Mouse (Mus musculus): Measurements from ENCODE around the gene D8Ertd738e. TPM values are rescaled to one million over a fixed set of nuclear protein-coding genes. Genes with fewer than 3 reads are reported as not detected.
A peak's percentile ranks its signal among the peaks of the same experiment; 100 is the strongest.

The D8Ertd738e gene
- polyA plus RNA-seq, 1 experiment from 2014 or later, result 386 TPM

DNA sequence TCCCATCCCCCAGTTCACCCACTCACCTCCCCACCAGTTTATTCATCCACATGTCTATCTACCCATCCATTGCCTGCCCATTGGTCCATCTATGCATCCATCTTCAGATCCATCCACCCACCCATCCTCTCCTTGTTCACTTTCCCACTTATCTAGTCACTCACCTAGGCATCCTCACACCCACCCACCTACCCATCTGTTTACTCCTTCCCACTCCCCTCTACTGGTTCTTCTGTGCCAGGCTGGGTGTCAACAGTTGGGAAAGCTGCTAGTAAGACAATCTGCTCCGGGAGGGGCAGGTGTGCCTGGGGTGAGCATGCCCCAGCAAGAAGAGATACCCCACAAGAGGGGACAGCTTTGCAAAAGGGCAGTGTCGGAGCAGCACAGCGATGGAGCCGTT lies 11.6 kb upstream of the D8Ertd738e start:
- no peak overlapping the region for H3K4me3 ChIP-seq
- DNase-seq (ENCODE audit: extremely low spot score, low spot score), result no peak
- WGBS, result 96% methylated on average over 4 of the region's 4 CpGs
- H3K36me3 ChIP-seq (replicated peaks), result peaks cover 83% of the 10 kb centered on the region
- H3K9me3 ChIP-seq, result no peaks in the 10 kb centered on the region
- H3K27me3 ChIP-seq (ENCODE audit: poor library complexity, severe bottlenecking), result no peaks in the 10 kb centered on the region
- peaks cover 20% of the 10 kb centered on the region for H3K4me1 ChIP-seq
- H3K27ac ChIP-seq, result no peak overlapping the region

DNA sequence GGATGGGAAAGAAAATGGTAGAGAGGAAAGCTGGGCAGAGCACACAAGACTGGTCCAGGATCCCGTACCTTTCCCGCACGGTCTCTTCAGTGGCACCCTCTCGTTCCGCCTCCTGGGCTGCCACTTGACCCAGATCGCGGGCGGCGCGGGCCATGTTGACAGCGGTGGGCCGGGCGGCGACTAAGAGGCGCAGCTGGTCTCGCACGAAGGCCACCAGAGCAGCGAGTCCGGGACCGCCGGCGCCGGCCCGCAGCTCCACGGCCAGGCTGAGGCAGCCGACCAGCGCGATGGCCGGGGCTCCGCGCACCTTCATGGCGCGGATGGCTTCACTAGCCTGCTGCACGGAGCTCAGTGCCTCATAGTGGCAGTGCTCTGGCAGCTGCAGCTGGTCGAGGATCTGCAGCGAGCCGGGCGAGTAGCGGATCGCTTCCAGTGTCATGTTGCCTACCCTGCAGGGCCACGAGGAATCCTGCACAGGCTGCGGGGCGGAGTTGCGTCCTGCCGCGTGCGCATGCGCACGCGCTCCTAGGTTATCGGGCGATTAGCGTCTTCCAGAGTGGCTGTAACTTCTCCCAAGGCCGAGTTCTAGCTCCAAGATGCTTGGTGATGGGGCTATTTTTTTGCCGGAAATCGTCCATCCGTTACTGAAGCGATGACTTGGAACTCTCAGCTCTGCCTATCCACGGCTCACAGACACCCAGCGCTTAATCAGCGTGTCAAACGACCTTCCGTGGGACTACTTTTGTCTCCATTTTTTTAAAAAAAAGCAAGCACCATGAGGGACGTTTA lies 7.5 kb upstream of the D8Ertd738e start, which contains the start of gene Mri1:
Gene Mri1 (minus strand): TSS at position 505 of the 789 bp plus-strand sequence.
- Histone ChIP-seq H3K27ac (peak within 1 kb of the TSS; percentile 93), H3K4me1 (peaks cover 24% of the 10 kb centered on the region), H3K27me3 (ENCODE audit: poor library complexity, severe bottlenecking) (no peaks in the 10 kb centered on the region), H3K36me3 (replicated peaks) (peaks cover 81% of the 10 kb centered on the region), H3K4me3 (peak within 1 kb of the TSS; percentile 87), H3K9me3 (no peaks in the 10 kb centered on the region)
- DNase-seq (ENCODE audit: extremely low spot score, low spot score), result peak; percentile 93
- WGBS, result 1% methylated on average over 64 of the region's 64 CpGs

DNA sequence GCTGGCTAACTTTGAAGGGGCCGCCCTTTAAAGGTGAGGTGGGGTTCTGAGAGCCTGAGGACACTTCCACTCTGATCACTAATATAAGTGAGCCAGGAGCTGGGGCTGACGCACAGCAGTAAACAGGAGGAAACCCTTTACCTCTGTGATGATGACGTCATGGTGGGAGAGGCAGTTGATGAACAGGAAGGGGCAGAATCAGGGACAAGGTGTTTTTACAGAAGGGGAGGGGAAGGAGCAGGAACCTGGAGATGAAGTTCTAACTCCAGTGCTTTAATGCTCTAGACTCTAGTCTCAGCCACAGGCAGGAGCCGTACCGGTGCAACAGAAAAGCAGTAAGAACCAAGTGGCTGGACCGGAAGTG lies 6.9 kb upstream of the D8Ertd738e start:
- H3K9me3 ChIP-seq, result no peaks in the 10 kb centered on the region
- peak overlapping the region; percentile 93 for H3K27ac ChIP-seq
- no peaks in the 10 kb centered on the region for H3K27me3 ChIP-seq (ENCODE audit: poor library complexity, severe bottlenecking)
- WGBS, result 17% methylated on average over 6 of the region's 6 CpGs
- peaks cover 81% of the 10 kb centered on the region for H3K36me3 ChIP-seq (replicated peaks)
- DNase-seq (ENCODE audit: extremely low spot score, low spot score), result no peak
- H3K4me3 ChIP-seq, result peak overlapping the region; percentile 87
- H3K4me1 ChIP-seq, result peaks cover 24% of the 10 kb centered on the region

DNA sequence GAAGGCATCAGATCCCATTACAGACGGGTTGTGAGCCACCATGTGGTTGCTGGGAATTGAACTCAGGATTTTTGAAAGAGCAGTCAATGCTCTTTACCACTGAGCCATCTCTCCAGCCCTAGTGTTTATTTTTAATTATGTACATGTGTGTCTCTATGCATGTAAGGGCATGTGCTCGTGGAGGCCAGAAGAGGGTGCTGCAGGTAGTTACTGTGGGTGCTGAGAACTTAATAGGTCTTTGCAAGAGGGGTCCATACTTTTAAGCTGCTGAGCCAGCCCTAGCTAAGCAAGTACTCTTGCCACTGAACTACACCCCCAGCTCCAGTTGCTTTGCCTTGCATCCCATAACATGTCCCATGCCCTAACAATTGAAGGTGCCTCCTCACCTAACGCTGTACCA lies 6.3 kb upstream of the D8Ertd738e start:
- H3K36me3 ChIP-seq (replicated peaks), result peaks cover 81% of the 10 kb centered on the region
- WGBS, result 89% methylated on average over 3 of the region's 3 CpGs

DNA sequence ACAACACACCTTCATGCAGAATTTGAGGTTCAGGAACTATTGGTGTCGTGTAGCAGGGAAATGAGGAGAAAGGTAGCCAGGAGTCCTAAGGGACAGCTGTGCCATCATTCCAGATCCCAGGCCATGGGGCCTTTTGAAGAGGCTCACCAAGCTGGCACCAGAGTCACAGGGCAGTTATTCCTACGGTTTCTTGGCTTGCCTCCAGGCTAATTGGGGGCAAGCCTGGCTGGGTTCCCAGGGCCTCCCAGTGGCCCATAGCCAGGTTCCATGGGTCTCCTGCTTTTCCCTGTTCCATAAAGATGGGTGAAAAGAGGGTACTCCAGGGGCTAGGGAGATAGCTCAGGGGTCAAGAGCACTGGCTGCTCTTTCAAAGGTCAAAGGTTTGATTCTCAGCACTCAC lies 7.7 kb downstream of the D8Ertd738e start:
- no peak overlapping the region for H3K27ac ChIP-seq
- no peaks in the 10 kb centered on the region for H3K27me3 ChIP-seq (ENCODE audit: poor library complexity, severe bottlenecking)
- H3K9me3 ChIP-seq, result no peaks in the 10 kb centered on the region
- peaks cover 36% of the 10 kb centered on the region for H3K36me3 ChIP-seq (replicated peaks)
- DNase-seq (ENCODE audit: extremely low spot score, low spot score), result no peak
- 86% methylated on average over 2 of the region's 2 CpGs for WGBS
- H3K4me3 ChIP-seq, result no peak overlapping the region; the same call in 1 of the 2 replicates
- peaks cover 9% of the 10 kb centered on the region for H3K4me1 ChIP-seq

More for the DNA sequence above, 6.3 kb upstream of the D8Ertd738e start:
- H3K4me3 ChIP-seq, result peak overlapping the region; percentile 87
- peak overlapping the region; percentile 93 for H3K27ac ChIP-seq
- H3K27me3 ChIP-seq (ENCODE audit: poor library complexity, severe bottlenecking), result no peaks in the 10 kb centered on the region
- H3K9me3 ChIP-seq, result no peaks in the 10 kb centered on the region
- DNase-seq (ENCODE audit: extremely low spot score, low spot score), result no peak
- H3K4me1 ChIP-seq, result peaks cover 24% of the 10 kb centered on the region

DNA sequence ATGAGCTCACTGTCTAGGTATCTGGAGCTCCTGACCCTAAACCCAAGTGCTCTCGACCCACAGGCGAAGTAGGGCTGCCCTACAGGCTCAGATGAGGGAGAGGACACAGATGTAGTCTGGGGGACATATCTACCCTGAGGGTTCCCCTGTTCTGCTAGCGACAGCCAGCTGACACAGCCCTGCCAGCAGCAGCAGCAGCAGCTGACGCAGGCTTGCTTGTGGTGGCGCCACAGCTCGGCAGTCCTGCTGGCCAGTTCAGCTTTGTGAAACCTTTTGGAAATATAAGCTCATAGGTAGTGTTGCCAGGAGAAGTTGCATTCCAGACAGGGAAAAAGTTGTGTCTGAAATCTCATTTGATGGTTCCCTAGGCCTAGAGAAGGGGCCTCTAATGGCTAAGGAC lies 8.4 kb downstream of the D8Ertd738e start:
- Histone ChIP-seq H3K4me1 (peaks cover 13% of the 10 kb centered on the region), H3K27me3 (ENCODE audit: poor library complexity, severe bottlenecking) (no peaks in the 10 kb centered on the region), H3K27ac (no peak overlapping the region), H3K36me3 (replicated peaks) (peaks cover 29% of the 10 kb centered on the region), H3K4me3 (no peak overlapping the region), H3K9me3 (no peaks in the 10 kb centered on the region)
- WGBS, result 71% methylated on average over 6 of the region's 6 CpGs
- no peak for DNase-seq (ENCODE audit: extremely low spot score, low spot score)

DNA sequence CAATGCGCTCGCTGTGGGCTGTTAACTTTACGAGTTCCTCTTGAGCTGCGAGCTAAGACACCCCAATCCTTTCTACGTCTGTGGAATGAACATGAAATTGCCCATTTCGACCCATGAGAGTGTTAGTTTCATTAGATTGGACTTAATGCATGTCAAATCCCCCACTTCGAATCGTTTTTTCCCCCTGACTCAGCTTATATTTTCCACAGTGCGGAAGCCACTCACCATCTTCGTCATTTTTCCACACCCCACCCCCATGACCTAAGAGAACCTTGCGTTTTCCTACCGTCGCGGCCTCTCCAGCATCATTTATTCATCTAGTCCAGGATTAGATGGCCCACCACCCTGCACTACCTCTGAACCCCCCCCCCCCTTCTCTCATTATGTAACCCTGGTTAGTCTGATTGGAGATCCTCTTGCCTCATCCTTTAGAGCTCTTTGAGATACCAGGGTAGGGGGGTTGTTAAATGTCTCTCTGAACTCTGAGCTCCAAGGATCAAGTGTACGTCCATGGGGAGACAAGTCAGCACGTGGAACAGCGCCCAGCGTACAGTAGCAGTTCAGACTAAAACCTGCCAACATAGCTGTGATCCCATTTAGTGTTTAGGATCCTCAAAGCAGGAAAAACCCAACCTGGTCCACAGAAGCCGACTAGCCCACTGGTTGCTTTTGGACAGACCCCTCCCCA lies 11.8 kb downstream of the D8Ertd738e start:
- Histone ChIP-seq H3K4me1 (peaks cover 28% of the 10 kb centered on the region), H3K27me3 (ENCODE audit: poor library complexity, severe bottlenecking) (no peaks in the 10 kb centered on the region), H3K4me3 (peak overlapping the region; percentile 84), H3K9me3 (no peaks in the 10 kb centered on the region), H3K27ac (peak overlapping the region; percentile 90), H3K36me3 (replicated peaks) (peaks cover 22% of the 10 kb centered on the region)
- whole genome bisulfite sequencing, result 24% methylated on average over 19 of the region's 19 CpGs
- no peak for DNase-seq (ENCODE audit: extremely low spot score, low spot score)

DNA sequence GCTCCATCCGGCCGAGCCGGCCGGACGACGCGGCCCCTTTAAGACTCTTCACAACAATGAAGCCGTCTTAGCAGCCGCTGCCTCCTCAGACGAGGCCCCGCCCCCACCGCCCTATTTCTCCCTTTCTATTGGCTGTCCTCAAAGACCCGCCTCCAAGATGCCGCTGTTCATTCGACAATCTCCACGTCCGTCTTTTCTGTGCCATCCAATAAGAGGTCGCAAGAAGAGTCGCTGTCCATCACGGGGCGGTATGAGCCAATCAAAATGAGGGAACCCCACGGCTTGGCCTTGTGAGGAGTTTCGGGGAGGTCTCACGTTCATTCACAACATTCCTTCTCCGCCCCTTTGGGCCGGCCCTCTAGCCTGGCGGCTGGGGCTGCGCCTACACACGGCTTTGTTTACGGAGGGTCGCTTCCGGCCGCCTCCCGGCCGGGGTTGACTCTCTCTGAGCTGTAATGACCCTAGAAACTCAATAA lies 12.5 kb downstream of the D8Ertd738e start, which contains the start of gene Zswim4:
Gene Zswim4 (minus strand): TSS at position 58 of the 476 bp plus-strand sequence.
- no peaks in the 10 kb centered on the region for H3K27me3 ChIP-seq (ENCODE audit: poor library complexity, severe bottlenecking)
- H3K4me3 ChIP-seq, result peak within 1 kb of the TSS; percentile 84
- H3K36me3 ChIP-seq (replicated peaks), result peaks cover 29% of the 10 kb centered on the region
- peaks cover 28% of the 10 kb centered on the region for H3K4me1 ChIP-seq
- no peaks in the 10 kb centered on the region for H3K9me3 ChIP-seq
- under 1% methylated on average over 35 of the region's 35 CpGs for WGBS
- peak; percentile 99 for DNase-seq (ENCODE audit: extremely low spot score, low spot score)
- H3K27ac ChIP-seq, result peak within 1 kb of the TSS; percentile 95

DNA sequence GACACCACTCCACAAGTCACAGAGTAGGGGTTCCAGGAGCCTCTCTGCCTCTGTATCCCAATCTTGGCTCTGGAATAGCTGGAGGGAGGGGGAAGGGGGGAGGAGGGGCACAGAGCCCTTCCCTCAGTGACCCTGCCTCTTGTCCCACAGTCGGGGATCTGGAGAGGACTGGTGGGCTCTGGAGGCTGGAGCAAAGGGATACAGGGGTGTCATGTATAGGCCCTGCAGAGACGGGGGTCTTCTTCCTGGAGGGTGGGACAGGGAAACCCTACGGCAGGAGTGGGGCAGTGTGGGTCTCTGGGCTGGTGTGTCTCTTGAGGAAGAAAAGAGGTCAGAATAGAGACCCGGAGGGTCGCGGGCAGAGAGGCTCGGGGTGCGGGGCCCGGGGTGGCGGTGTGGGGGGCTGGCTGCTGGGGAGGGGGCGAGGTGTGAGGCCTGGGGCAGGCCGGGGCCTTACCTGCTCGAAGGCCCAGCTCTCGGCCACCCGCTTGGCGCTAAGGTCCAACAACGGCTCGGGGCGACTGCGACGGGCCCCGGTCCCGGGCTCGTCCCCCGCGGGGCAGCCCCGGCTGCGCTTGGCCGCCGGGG lies 13.0 kb downstream of the D8Ertd738e start:
- Histone ChIP-seq H3K27me3 (ENCODE audit: poor library complexity, severe bottlenecking) (no peaks in the 10 kb centered on the region), H3K36me3 (replicated peaks) (peaks cover 34% of the 10 kb centered on the region), H3K9me3 (no peaks in the 10 kb centered on the region), H3K4me3 (peak overlapping the region; percentile 84), H3K27ac (peak overlapping the region; percentile 95), H3K4me1 (peaks cover 28% of the 10 kb centered on the region)
- under 1% methylated on average over 30 of the region's 30 CpGs for whole genome bisulfite sequencing
- peak; percentile 25 for DNase-seq (ENCODE audit: extremely low spot score, low spot score)

DNA sequence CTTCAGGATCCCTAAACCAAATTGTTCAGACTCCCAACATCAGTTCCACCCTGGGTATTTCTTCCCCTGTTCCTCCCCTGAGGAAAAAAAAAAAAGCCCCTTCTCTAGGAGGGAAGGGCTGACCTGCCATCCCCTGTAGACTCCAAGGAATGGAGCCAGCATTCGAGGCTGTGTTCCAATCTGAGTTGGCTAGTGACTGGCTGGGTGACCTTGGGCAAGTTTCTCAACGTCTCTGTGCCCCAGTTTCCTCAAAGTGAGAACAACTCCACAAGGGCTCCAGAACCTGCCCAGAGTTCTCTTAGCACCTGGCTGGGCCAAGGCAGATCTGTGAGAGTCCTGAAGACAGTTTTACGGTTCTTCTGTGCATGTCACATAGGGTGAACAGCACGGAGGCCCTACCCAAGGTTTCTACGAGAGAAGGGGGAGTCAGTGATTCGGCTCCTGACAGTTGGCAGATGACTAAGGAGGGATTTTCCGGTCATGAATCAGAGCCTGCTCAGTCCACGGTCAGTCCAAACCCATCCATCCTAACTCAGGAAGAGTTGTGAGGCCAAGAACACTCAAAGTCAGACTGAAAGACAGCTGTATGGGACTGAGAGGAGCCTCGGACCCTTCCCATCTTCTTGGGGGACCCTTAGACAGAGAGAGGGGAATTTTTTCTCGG lies 13.6 kb downstream of the D8Ertd738e start:
- WGBS, result 41% methylated on average over 10 of the region's 10 CpGs
- H3K9me3 ChIP-seq, result no peaks in the 10 kb centered on the region
- H3K4me3 ChIP-seq, result peak overlapping the region; percentile 84
- peaks cover 41% of the 10 kb centered on the region for H3K36me3 ChIP-seq (replicated peaks)
- H3K4me1 ChIP-seq, result peaks cover 28% of the 10 kb centered on the region
- peak overlapping the region; percentile 95 for H3K27ac ChIP-seq
- no peaks in the 10 kb centered on the region for H3K27me3 ChIP-seq (ENCODE audit: poor library complexity, severe bottlenecking)
- no peak for DNase-seq (ENCODE audit: extremely low spot score, low spot score)

DNA sequence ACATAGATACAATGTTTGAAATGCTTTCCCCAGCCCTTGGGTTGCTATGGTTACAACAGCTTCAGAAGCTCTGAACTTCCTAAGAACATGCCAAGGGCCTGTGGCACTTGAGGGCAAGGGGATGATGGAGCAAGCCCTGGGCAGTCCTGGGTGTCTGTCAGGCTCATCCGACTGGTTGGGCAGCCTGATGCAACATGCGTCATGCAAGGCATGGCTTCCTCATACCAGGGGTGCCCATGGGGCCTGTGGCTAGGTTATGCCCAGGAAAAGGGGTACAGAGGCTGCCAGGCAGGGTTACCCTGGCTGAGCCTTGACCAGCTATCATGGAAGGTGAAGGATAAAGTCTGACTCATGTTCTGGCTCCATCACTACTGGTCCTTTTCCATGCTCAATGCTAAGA lies 16.5 kb downstream of the D8Ertd738e start:
- Histone ChIP-seq H3K9me3 (no peaks in the 10 kb centered on the region), H3K27ac (no peak overlapping the region), H3K4me3 (no peak overlapping the region), H3K4me1 (peaks cover 27% of the 10 kb centered on the region), H3K36me3 (replicated peaks) (peaks cover 69% of the 10 kb centered on the region), H3K27me3 (ENCODE audit: poor library complexity, severe bottlenecking) (no peaks in the 10 kb centered on the region)
- WGBS, result 98% methylated on average over 2 of the region's 2 CpGs
- DNase-seq (ENCODE audit: extremely low spot score, low spot score), result no peak

DNA sequence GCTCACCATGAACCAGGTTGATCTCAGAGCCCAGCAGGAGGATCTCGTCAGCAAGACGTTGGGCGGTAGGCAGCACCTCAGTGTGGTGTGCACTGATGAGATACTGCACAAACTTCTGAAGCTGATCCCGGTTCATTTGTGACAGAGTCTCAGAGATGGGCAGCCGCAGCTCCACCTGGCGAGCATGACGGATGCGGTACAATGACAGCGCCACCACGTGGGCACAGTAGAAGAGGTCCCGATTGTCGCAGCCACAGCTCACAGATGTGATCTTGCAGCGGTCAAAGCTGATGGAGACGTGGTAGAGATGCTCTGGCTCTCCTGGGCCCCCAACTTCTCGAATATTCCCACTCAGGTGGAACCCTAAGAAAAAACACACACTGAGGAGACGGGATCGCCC lies 18.8 kb downstream of the D8Ertd738e start:
- H3K27ac ChIP-seq, result no peak overlapping the region
- peaks cover 11% of the 10 kb centered on the region for H3K4me1 ChIP-seq
- no peaks in the 10 kb centered on the region for H3K9me3 ChIP-seq
- peaks cover 92% of the 10 kb centered on the region for H3K36me3 ChIP-seq (replicated peaks)
- DNase-seq (ENCODE audit: extremely low spot score, low spot score), result no peak
- H3K4me3 ChIP-seq, result no peak overlapping the region
- no peaks in the 10 kb centered on the region for H3K27me3 ChIP-seq (ENCODE audit: poor library complexity, severe bottlenecking)
- 83% methylated on average over 17 of the region's 17 CpGs for WGBS
